Mouse (Mus musculus) adrenal gland, adult (tissue): ENCODE data around the gene Zranb1.

Source experiments
- DNase-seq, 2 experiments: peaks; one replicate each; pipeline ENCODE4 v3.0.0; 2022 to 2023; ENCODE audit warnings: low spot score in 1 of 2; ENCODE audit not compliant: inconsistent age in 2 of 2

The Zranb1 gene

GRCm38 (mm10) chr7:132925227-132925626, 5.7 kb upstream of the Zranb1 start:
- DNase-seq, result no peak

DNA sequence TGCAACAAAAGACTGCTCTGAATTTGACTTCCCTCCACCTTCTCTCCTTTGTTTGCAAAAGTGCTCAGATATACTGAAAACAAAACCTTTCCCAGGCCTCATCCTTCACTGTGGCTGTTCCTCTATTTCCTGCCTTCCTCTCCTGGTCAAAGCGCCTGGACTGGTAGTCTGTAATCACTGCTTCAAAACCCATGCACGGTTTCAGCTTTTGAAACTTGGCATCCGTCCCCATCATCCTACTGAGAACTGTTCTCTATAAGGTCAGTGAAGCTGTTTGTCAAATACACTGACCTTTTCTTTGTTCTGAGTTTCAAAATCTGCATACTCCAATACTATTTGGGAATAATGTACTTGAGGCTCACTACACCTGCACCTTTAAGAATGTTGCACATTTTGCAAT, 3.7 kb upstream of the Zranb1 start:
- peak; percentile 60 to 91 for DNase-seq

DNA sequence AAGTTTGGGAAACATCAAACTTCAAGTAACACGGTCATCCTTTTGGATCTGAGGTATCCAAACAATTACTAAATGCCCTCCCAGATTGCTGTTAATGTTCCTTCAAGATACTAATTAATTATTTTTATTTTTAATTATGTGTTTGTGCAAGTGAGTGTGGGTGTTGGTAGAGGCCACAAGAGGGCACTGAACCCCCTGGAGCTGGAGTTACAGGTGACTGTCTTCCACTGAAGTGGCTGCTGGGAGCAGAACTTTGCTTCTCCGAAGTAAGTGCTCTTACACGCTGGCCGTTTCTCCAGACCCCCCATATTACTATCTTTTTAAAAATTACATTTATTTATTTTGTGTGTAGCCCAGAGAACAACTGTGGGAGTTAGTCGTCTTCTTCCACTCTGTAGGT, 887 bp upstream of the Zranb1 start:
- DNase-seq, result no peak

DNA sequence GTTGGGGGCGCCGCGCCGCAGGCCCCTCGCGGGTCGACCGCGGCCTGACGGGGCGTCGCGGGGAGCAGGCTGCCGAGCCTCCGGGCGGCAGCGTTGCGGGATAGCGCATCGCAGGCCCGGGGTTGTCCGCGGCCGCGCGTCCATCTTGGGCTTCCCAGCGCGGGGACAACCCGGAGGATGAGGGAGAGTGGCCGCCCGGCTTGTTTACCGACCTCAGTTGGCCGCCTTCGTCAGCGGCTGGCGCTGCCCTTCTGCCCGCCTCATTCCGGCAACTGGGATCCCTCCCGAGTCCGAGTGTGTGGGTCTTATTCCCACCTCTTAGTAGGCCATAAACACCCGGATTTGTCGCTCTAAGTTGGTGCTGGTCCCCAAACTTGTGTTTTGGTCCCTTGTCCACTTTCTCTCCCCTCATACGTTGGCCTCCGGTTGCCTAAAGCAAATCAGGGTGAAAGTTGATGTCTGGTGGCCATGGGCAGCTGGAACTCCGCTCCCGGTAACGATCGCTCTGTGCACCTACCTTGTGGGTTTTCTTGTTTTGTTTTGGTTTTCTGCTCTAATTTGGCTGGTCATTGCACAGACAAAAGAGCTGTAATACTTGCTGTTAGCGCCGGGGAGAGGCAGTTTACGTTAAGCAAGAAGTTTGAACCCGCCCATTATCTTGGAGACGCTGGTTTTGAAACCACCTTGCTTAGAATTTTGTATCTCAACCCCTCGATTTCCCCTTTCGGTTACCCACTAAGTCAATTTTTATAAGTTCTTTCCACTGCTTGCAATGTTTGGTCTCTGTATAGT, 814 bp downstream of the Zranb1 start:
- DNase-seq, result peak; percentile 72 to 88

DNA sequence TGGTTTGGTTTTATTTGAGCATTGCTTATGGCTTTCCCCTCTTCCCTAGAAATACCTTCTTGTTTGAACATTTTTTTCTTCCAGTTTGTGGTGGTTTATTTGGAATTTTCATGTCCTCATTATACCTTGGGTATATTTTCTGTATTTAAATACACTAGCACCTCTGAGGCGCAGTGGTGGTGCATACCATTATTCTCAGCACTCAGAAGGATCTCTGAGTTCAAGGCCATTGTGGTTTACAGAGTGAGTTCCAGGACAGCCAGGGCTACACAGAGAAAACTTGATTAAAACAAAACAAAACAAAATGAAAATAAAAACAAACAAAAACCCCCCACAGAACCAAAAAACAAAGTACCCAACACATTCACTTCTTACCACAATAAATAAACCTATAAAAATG, 2.4 kb downstream of the Zranb1 start:
- DNase-seq, result peak in 1 of 2 experiments; percentile 30

GRCm38 (mm10) chr7:132934743-132935142, 3.8 kb downstream of the Zranb1 start:
- DNase-seq, result no peak

DNA sequence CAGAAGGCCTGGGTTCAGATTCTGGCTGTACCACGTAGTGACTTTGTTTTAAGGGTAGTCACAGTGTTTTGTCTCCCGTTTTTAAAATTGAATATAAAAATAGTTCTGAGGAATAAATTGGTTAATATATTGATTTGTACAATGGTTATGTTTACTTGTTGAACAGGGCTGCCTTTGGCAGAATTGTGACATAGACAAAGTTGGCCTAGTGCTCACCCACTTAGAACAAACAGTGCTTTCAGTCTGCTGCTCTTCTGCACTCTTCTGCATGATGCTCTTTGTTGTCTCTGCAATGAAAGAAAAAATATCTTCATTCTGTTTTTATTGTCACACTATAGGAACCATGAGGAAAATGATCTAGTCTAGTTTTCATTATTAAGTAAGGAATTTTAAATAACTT, 8.2 kb downstream of the Zranb1 start:
- no peak for DNase-seq

- DNase-seq, result peak in 1 of 2 experiments; percentile 32
These were observed 9.6 kb downstream of the Zranb1 start for GRCm38 (mm10) chr7:132940569-132940968.

GRCm38 (mm10) chr7:132949968-132950367, 19.0 kb downstream of the Zranb1 start:
- DNase-seq, result no peak

DNA sequence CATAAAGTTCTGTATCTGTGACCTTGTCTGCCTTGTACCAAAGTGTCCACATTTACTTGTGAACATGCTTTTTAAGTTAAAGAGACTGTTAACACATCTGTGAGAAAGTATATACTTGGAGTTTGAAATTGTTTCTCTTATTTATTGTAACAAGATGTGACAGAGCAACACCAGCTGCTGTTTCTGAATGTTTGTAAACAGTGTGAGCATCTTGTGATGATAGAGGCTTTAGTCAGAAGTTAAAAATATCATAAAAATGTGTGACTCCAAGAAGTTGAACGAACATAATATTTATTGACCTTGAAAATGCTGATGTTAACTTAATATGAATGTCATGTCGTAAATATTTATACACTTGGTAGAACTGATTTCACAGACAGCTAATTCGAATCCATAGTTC, 19.7 kb downstream of the Zranb1 start:
- DNase-seq, result no peak

DNA sequence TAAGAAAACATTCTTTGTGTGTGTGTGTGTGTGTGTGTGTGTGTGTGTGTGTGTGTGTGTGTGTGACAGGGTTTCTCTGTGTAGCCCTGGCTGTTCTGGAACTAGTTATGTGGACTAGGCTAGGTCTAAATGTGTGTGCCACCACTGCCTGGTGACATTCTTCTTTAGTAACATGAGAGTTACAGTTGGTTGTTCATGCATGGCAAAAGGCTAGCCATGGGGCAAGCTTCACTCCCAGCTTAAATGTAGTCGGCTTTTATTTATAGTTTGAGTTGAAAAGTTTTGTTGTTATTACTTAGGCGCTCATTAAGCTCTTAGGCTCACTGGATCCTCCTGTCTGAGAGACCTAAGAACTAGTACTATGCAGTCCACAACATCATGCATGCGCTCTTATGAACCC, 33.5 kb downstream of the Zranb1 start:
- no peak for DNase-seq

DNA sequence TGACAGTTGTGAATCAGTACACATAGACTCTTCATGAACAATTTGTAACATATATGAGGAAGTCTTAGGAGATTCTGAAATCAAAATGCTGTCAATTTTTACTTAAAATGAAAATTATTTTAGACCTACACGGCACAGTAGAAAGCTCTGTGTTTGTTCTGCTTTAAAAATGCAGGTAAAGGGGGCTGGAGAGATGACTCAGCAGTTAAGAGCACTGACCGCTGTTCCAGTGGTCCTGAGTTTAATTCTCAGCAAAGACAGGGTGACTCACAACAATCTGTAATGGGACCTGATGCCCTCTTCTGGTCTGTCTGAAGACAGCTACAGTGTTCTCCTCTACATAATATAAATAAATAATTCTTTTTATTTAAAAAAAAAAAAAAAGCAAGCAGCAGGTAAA, 34.8 kb downstream of the Zranb1 start:
- no peak for DNase-seq

DNA sequence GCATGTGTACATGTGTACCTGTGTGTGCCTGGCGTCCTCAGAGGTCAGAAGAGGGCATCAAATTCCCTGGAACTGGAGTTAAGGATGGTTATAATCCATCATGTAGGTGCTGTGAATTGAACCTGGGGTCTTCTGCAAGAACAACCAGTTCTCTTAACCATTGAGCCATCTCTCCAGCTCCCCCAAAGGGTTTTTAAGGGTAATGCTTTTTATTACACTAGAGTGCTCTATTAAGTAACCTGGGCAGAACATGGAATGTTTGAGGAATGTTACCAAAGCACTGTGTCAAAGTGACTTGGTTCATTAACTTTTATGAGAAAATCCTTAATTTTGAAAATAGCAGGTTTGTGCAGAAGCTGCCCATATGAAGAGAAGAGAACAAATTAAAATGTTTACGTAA, 41.1 kb downstream of the Zranb1 start:
- no peak for DNase-seq

- no peak for DNase-seq
These were observed 45.1 kb downstream of the Zranb1 start for GRCm38 (mm10) chr7:132976079-132976478.

DNA sequence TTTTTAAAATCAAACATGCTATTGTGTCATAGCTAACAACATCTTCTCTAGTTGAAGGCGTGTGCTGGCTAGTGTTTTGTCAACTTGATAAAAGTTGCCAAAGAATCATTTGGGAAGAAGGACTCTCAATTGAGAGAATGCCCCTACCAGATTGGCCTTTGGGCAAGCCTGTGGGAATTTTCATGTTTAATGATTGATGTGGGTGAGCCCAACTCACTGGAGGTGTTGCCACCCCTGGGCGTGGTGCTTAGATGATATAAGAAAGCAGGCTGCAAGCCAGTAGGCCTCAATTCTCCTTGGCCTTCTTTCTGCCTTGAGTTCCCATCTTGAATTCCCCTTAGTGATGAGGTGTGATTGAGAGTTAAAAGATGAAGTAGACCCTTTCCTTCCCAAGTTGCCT, 47.0 kb downstream of the Zranb1 start:
- DNase-seq, result no peak

- DNase-seq, result no peak
These were observed 51.7 kb downstream of the Zranb1 start for GRCm38 (mm10) chr7:132982639-132983038.

GRCm38 (mm10) chr7:132989839-132990238, 58.9 kb downstream of the Zranb1 start:
- DNase-seq, result no peak

GRCm38 (mm10) chr7:132991240-132991900, 60.4 kb downstream of the Zranb1 start:
- no peak for DNase-seq

DNA sequence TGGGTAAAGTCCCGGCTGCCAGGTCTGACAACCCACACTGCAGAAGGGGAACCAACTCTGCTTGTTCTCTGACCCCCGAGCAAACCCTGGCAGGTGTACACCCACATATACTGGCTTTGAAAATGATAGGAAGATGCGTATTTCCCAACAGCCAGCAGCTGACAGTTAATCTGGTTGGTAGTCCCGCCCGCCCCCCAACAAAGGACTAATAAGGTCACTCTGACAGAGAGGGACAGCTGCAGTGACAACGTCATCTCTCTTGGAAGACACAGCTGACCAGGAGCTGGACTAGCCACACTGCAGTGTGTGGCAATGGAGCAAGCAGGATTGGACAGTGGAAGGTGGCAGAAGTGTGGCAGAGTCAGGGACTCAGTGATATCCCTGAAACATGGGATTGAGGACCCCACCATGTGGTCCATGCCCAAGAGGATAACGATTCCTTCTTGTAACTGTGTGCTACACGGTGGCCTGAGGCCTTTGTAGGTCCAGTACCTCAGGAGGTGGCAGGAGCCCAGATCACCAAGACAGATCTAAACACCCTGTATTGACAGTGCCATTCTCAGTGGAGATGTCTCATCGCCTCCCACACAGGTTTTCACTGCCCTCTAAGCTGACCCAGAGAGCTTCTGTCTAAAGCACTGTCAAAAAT, 62.1 kb downstream of the Zranb1 start:
- no peak for DNase-seq

- DNase-seq, result peak in 1 of 2 experiments; percentile 20
These were observed 63.2 kb downstream of the Zranb1 start for GRCm38 (mm10) chr7:132994120-132994519.

DNA sequence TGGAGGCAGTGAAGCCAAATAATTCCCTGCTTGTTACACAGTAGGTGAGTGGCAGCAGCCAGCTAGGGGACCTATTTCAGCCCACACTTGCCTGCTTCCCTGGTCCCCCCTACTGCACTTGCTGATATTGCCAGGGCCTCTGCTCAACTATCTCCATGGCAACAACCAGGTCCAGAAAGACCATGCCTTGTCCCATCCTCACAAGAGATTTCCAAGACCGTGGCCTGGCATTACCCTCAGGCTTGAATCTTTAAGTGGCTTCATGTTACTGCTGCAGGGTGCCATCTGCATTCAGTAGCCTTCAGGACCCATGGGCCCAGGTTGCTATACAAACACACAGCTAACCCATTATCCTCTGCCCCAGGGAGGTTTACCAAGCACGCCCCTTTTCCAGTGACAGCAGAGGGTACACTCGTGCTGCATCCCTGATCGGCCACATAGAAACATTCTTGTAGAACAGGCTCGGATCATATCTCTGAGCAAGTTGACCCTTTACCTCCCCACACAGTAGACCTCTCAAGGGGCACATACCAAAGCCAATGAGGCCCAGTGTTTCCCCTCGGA, 63.8 kb downstream of the Zranb1 start:
- DNase-seq, result peak in 1 of 2 experiments; percentile 21

GRCm38 (mm10) chr7:132996391-132996790, 65.4 kb downstream of the Zranb1 start:
- peak; percentile 51 to 80 for DNase-seq
